ENCODE assay signal across 10 mouse cellular contexts in the genomic region with DNA sequence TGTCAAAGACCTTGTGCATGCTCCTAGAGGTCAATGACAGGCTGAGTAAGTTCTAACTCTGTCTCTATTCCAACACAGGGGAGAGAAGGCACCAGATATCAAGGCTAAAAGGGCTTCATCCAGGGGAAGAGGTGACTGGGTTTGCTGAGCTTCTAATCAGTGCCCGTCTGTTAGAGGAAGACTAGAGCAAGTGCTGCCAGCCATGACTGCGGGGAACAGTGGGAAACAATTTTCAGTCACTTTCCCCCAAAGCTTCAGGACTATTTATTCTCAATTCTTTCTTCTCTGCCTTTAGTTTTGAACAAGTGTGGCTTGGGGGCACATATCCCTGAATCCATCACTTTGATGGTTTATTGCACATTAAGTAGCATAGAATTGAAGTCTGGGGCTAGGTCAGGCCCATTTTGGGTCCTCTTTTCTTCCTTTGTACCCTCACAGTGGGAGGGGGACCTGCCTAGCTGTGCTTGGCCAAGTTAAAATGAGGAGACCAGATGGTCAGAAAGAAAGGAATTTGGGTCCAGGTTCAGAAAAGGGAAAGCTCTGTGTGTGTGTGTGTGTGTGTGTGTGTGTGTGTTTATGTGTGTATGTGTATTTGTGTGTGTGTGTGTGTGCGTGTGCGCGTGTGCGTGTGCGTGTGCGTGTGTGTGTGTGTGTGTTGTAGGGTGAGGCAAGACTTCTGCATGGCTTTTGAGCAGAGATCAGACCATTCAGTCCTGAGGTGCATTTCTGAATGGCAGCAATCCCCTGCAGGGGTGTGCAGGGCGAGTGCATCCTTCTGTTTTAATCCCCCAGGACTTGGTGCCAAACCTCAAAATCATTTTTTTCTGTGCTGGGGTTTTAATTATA.
DNase-seq lines count a peak whose midpoint lies in the region; ATAC-seq lines count a peak whose summit lies in the region.
"Had no signal": no experiment of that assay in that cellular context is flagged by ENCODE, and none has a peak within 500 bp of the region (broad histone marks: within the 10 kb centered on the region; RNA-seq: fewer than 3 reads in every experiment).

No protein-coding gene starts in this region.

- H3K9ac ChIP-seq in hindbrain, embryonic 12.5 days, result no peak overlapping the region
- no peak overlapping the region for H3K9ac ChIP-seq in neural tube, embryonic 13.5 days
- no peak overlapping the region for H3K9ac ChIP-seq in intestine, embryonic 15.5 days
- H3K9ac ChIP-seq: liver, embryonic 13.5 days had no signal

- H3K36me3 ChIP-seq in hindbrain, embryonic 12.5 days, result no peaks in the 10 kb centered on the region
- H3K36me3 ChIP-seq in neural tube, embryonic 13.5 days, result no peaks in the 10 kb centered on the region
- no peaks in the 10 kb centered on the region for H3K36me3 ChIP-seq in intestine, embryonic 15.5 days
- H3K36me3 ChIP-seq: G1E; liver, embryonic 13.5 days had no signal

- no peaks in the 10 kb centered on the region for H3K9me3 ChIP-seq in hindbrain, embryonic 12.5 days (replicated peaks)
- H3K9me3 ChIP-seq in neural tube, embryonic 13.5 days, result no peaks in the 10 kb centered on the region
- H3K9me3 ChIP-seq in intestine, embryonic 15.5 days, result no peaks in the 10 kb centered on the region
- H3K9me3 ChIP-seq: liver, embryonic 13.5 days had no signal

- no peak for ATAC-seq in hindbrain, embryonic 12.5 days (ENCODE audit: low FRiP score)
- ATAC-seq in neural tube, embryonic 13.5 days (ENCODE audit: low read depth), result peak; percentile 64
- ATAC-seq in intestine, embryonic 15.5 days, result no peak

- peak overlapping the region; percentile 68 for H3K27ac ChIP-seq in hindbrain, embryonic 12.5 days
- H3K27ac ChIP-seq in neural tube, embryonic 13.5 days (replicated peaks), result peak overlapping the region; percentile 49; the same call in 1 of the 2 replicates
- no peak overlapping the region for H3K27ac ChIP-seq in intestine, embryonic 15.5 days
- H3K27ac ChIP-seq: liver, embryonic 13.5 days had no signal

- H3K27me3 ChIP-seq in hindbrain, embryonic 12.5 days, result no peaks in the 10 kb centered on the region
- H3K27me3 ChIP-seq in neural tube, embryonic 13.5 days, result no peaks in the 10 kb centered on the region
- H3K27me3 ChIP-seq in intestine, embryonic 15.5 days (replicated peaks), result no peaks in the 10 kb centered on the region
- H3K27me3 ChIP-seq: liver, embryonic 13.5 days had no signal

- peaks cover 29% of the 10 kb centered on the region for H3K4me1 ChIP-seq in hindbrain, embryonic 12.5 days
- peaks cover 31% of the 10 kb centered on the region for H3K4me1 ChIP-seq in neural tube, embryonic 13.5 days (replicated peaks)
- peaks cover 13% of the 10 kb centered on the region for H3K4me1 ChIP-seq in intestine, embryonic 15.5 days (replicated peaks)

- WGBS in hindbrain, embryonic 12.5 days, result 47% methylated on average over 9 of the region's 9 CpGs
- WGBS in neural tube, embryonic 13.5 days, result 30% methylated on average over 9 of the region's 9 CpGs
- 91% methylated on average over 9 of the region's 9 CpGs for WGBS in intestine, embryonic 15.5 days

- DNase-seq in retina, postnatal 1 day, result peak; percentile 24
- DNase-seq in retina, embryonic 14.5 days (ENCODE audit: low spot score), result no peak
- DNase-seq in embryo, embryonic 9.5 days (ENCODE audit: extremely low spot score), result peak; percentile 47
- no peak for DNase-seq in adrenal gland, postnatal 14 days
- DNase-seq in layer of hippocampus, adult 8-10 months (ENCODE audit: low spot score in 2 of 2), result no peak
- DNase-seq: liver, embryonic 13.5 days had no signal

- no peak overlapping the region for H3K4me3 ChIP-seq in hindbrain, embryonic 12.5 days
- H3K4me3 ChIP-seq in neural tube, embryonic 13.5 days, result no peak overlapping the region
- H3K4me3 ChIP-seq in intestine, embryonic 15.5 days (replicated peaks), result no peak overlapping the region
- H3K4me3 ChIP-seq: liver, embryonic 13.5 days had no signal

- H3K4me2 ChIP-seq in hindbrain, embryonic 12.5 days (replicated peaks), result no peak overlapping the region
- H3K4me2 ChIP-seq in neural tube, embryonic 13.5 days, result no peak overlapping the region
- H3K4me2 ChIP-seq in intestine, embryonic 15.5 days (replicated peaks), result no peak overlapping the region
- H3K4me2 ChIP-seq: liver, embryonic 13.5 days had no signal

Comparison
In these comparisons a context has a peak if more than half of its experiments do, and no peak if none do; other contexts are left out.
1. DNase-seq: peak in retina, postnatal 1 day (single experiment) and embryo, embryonic 9.5 days (single experiment); none in retina, embryonic 14.5 days (single experiment), adrenal gland, postnatal 14 days (single experiment) and layer of hippocampus, adult 8-10 months (0 of 2).